Mouse (Mus musculus) kidney, postnatal 0 days (tissue): ENCODE measurements around the gene Bcam. TPM values are rescaled to one million over a fixed set of nuclear protein-coding genes. Genes with fewer than 3 reads are reported as not detected.

Source experiments
- ATAC-seq: fragments of 200-750 bp; cut with Nextera tagmentation; replicated peaks from 2 replicates; pipeline ENCODE4 v1.8.0; 2017; ENCODE audit warnings: low read depth, moderate number of reproducible peaks, moderate TSS enrichment, moderate library complexity; ENCODE audit not compliant: low FRiP score
- DNase-seq: peaks from one replicate; pipeline ENCODE4 v3.0.0-alpha.2; 2016; ENCODE audit warnings: low spot score
- H3K27ac ChIP-seq: fragments of 300-500 bp; sonication (generic); 2 replicates; pipeline ENCODE4 v1.5.1; 2014; ENCODE audit warnings: mild to moderate bottlenecking
- H3K27me3 ChIP-seq: fragments of 300-500 bp; sonication (generic); 2 replicates; pipeline ENCODE4 v1.6.1; 2014; ENCODE audit warnings: low read length, mixed read lengths; ENCODE audit not compliant: insufficient read depth
- H3K36me3 ChIP-seq: fragments of 300-500 bp; sonication (generic); 2 replicates; pipeline ENCODE4 v1.6.1; 2014; ENCODE audit warnings: low read length, mixed read lengths; ENCODE audit not compliant: insufficient read depth
- H3K4me1 ChIP-seq: fragments of 300-500 bp; sonication (generic); replicated peaks from 2 replicates; pipeline ENCODE4 v1.6.1; 2014; ENCODE audit warnings: antibody characterized with exemption, low read length, mixed read lengths; ENCODE audit not compliant: insufficient read depth
- H3K4me2 ChIP-seq: fragments of 300-500 bp; sonication (generic); 2 replicates; pipeline ENCODE4 v1.6.1; 2014; ENCODE audit warnings: mild to moderate bottlenecking, low read length, moderate library complexity, mixed read lengths
- H3K4me3 ChIP-seq: fragments of 300-500 bp; sonication (generic); replicated peaks from 2 replicates; pipeline ENCODE4 v1.5.1; 2014; ENCODE audit warnings: low read depth, low read length
- H3K9ac ChIP-seq: fragments of 300-500 bp; sonication (generic); 2 replicates; pipeline ENCODE4 v1.6.1; 2014; ENCODE audit warnings: low read depth, low read length
- H3K9me3 ChIP-seq: fragments of 300-500 bp; sonication (generic); replicated peaks from 2 replicates; pipeline ENCODE4 v1.6.1; 2016; ENCODE audit warnings: low read length, inconsistent platforms, mixed read lengths
- CTCF ChIP-seq: IDR thresholded peaks from 2 replicates; pipeline ENCODE4 v1.5.1; 2016; ENCODE audit warnings: antibody characterized with exemption, low read depth, mild to moderate bottlenecking, moderate library complexity
- WGBS: fragments of 180-500 bp; shearing (Covaris S2); extraction: QIAGEN DNeasy Blood & Tissue Kit; methylation state at CpG from one replicate; pipeline ENCODE4 v1.1.7; 2014; 5-methylcytosine and 5-hydroxymethylcytosine counted together
- polyA plus RNA-seq: library from polyadenylated mRNA; unstranded; fragments of >200 nt; fragmentation: Nextera tagmentation; extraction: Ambion mirVana; gene quantifications from 2 replicates; pipeline ENCODE4 v1.2.1, GENCODE M21; 2015

Gene Bcam
- polyA plus RNA-seq, 1 experiment from 2014 or later, result 394 TPM

GRCm38 (mm10) chr7:19813579-19814122, 42.8 kb upstream of the Bcam start:
- Histone ChIP-seq H3K4me2 (no peak overlapping the region), H3K27me3 (no peaks in the 10 kb centered on the region), H3K27ac (no peak overlapping the region), H3K9ac (no peak overlapping the region), H3K9me3 (no peaks in the 10 kb centered on the region), H3K4me3 (no peak overlapping the region), H3K4me1 (peaks cover 18% of the 10 kb centered on the region), H3K36me3 (no peaks in the 10 kb centered on the region)
- no peak for ATAC-seq
- DNase-seq, result no peak
- WGBS, result 73% methylated on average over 6 of the region's 6 CpGs
- TF ChIP-seq CTCF, result no peak

GRCm38 (mm10) chr7:19813161-19813560, 42.3 kb upstream of the Bcam start:
- Histone ChIP-seq H3K9me3 (no peaks in the 10 kb centered on the region), H3K4me1 (peaks cover 18% of the 10 kb centered on the region), H3K27ac (no peak overlapping the region), H3K36me3 (no peaks in the 10 kb centered on the region), H3K4me3 (no peak overlapping the region), H3K4me2 (no peak overlapping the region), H3K9ac (no peak overlapping the region), H3K27me3 (no peaks in the 10 kb centered on the region)
- no peak for TF ChIP-seq CTCF
- DNase-seq (no peak), ATAC-seq (no peak)
- 86% methylated on average over 4 of the region's 4 CpGs for WGBS

- no peaks in the 10 kb centered on the region for H3K27me3 ChIP-seq
Measured at GRCm38 (mm10) chr7:19811114-19811513, 40.3 kb upstream of the Bcam start.

GRCm38 (mm10) chr7:19809369-19809768, 38.6 kb upstream of the Bcam start:
- Histone ChIP-seq H3K4me3 (no peak overlapping the region; the same call in 1 of the 2 replicates), H3K9ac (0 out of 2 replicates have a peak overlapping the region, but pooled peaks have one; percentile 23), H3K27me3 (no peaks in the 10 kb centered on the region), H3K4me1 (no peaks in the 10 kb centered on the region; the same call in 1 of the 2 replicates), H3K36me3 (no peaks in the 10 kb centered on the region), H3K9me3 (no peaks in the 10 kb centered on the region), H3K4me2 (peak overlapping the region; percentile 47), H3K27ac (no peak overlapping the region)
- peak; percentile 65 for ATAC-seq
- no peak for DNase-seq
- WGBS, result 17% methylated on average over 27 of the region's 27 CpGs
- no peak for TF ChIP-seq CTCF

More at GRCm38 (mm10) chr7:19811114-19811513, 40.3 kb upstream of the Bcam start:
- Histone ChIP-seq H3K4me3 (no peak overlapping the region), H3K4me2 (peak overlapping the region; percentile 27; the same call in 1 of the 2 replicates), H3K27ac (no peak overlapping the region), H3K9ac (no peak overlapping the region), H3K9me3 (no peaks in the 10 kb centered on the region), H3K36me3 (no peaks in the 10 kb centered on the region), H3K4me1 (peaks cover 4% of the 10 kb centered on the region; the same call in 1 of the 2 replicates)
- ATAC-seq (peak; percentile 57), DNase-seq (peak; percentile 59)
- WGBS, result 12% methylated on average over 22 of the region's 22 CpGs
- no peak for TF ChIP-seq CTCF

GRCm38 (mm10) chr7:19806356-19806969, 35.6 kb upstream of the Bcam start:
- Histone ChIP-seq H3K9ac (no peak overlapping the region), H3K4me3 (no peak overlapping the region), H3K27me3 (no peaks in the 10 kb centered on the region), H3K27ac (no peak overlapping the region), H3K4me1 (no peaks in the 10 kb centered on the region; the same call in 1 of the 2 replicates), H3K4me2 (no peak overlapping the region), H3K9me3 (no peaks in the 10 kb centered on the region), H3K36me3 (no peaks in the 10 kb centered on the region)
- TF ChIP-seq CTCF, result no peak
- WGBS, result 82% methylated on average over 8 of the region's 8 CpGs
- no peak for ATAC-seq
- DNase-seq, result no peak

GRCm38 (mm10) chr7:19802995-19803394, 32.2 kb upstream of the Bcam start:
- Histone ChIP-seq H3K9me3 (no peaks in the 10 kb centered on the region), H3K4me3 (no peak overlapping the region), H3K9ac (no peak overlapping the region), H3K27ac (no peak overlapping the region), H3K27me3 (no peaks in the 10 kb centered on the region), H3K4me1 (no peaks in the 10 kb centered on the region), H3K36me3 (no peaks in the 10 kb centered on the region), H3K4me2 (no peak overlapping the region)
- DNase-seq (peak; percentile 75), ATAC-seq (no peak)
- peak; percentile 92 for TF ChIP-seq CTCF
- WGBS, result 21% methylated on average over 6 of the region's 7 CpGs
